Mouse (Mus musculus) thymus, adult 2 months (tissue): ENCODE measurements around the gene Ppm1b.

Experiments
- CTCF ChIP-seq: fragments of 200-500 bp; IDR thresholded peaks from 2 replicates; pipeline ENCODE4 v1.5.1; 2012; ENCODE audit warnings: mild to moderate bottlenecking, control low read depth, low read length, moderate library complexity, borderline replicate concordance; ENCODE audit not compliant: control insufficient read depth, poor library complexity, insufficient read depth; ENCODE audit errors: extremely low read depth
- POLR2A ChIP-seq: fragments of 200-500 bp; IDR thresholded peaks from 2 replicates; pipeline ENCODE4 v1.6.1; 2012; ENCODE audit warnings: mild to moderate bottlenecking, low read length, control low read depth, moderate library complexity; ENCODE audit not compliant: control insufficient read depth, poor library complexity, insufficient read depth; ENCODE audit errors: extremely low read depth

DNA sequence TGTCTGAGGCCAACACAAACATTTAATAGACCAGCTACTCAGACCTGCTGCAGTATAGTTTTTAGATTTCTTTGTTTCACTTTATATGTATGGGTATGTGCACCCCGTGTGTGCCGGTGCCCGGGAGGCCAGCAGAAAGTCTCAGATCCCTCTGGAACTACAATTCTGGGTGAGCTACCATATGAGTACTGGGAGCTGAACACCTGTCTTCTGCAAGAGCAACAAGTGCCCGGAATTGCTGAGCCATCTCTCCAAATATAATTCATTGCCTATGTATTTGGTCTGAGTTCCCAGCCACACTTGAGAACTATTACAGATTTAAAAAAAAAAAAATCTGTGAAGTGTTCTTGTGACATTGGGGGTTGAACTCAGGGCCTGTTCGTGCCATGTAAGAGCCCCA is 19.7 kb upstream of the Ppm1b start:
- TF ChIP-seq CTCF (no peak), POLR2A (no peak)
